Mouse (Mus musculus) testis, adult 10 weeks (tissue): ENCODE data around the gene Olfr804. TPM values are rescaled to one million over a fixed set of nuclear protein-coding genes. Genes with fewer than 3 reads are reported as not detected.

Source experiments
- polyA plus RNA-seq: library from polyadenylated mRNA; stranded (reverse); fragments of 350-450 nt; fragmentation: Illumina TruSeq; extraction: RNeasy Lipid Tissue Mini Kit (QIAGEN cat#74804); gene quantifications from one replicate; pipeline ENCODE4 v1.2.3, GENCODE M21; 2014; ENCODE audit warnings: low read depth, low replicate concordance

The Olfr804 gene
- not detected for polyA plus RNA-seq

DNA sequence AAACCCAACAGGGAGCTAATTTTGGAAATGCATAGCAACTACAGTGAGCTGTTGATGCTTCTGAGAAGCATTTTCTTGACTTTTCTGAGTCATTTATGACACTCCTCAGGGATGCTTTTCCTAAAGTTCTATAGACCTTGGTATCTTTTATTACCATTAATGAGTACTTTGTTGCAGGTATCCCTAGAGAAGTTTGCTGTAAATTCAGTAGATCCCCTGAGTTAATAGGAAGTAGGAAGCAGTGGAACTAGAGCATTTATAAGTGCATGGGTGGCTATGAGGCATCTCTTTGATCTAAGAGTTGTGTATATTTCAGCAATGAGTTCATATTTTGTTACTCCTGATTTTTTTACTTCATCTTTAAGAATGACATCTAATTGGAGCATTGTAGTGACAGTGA, at the start of gene Olfr804:
Gene Olfr804 (plus strand): TSS at position 301 of the 400 bp plus-strand sequence.

DNA sequence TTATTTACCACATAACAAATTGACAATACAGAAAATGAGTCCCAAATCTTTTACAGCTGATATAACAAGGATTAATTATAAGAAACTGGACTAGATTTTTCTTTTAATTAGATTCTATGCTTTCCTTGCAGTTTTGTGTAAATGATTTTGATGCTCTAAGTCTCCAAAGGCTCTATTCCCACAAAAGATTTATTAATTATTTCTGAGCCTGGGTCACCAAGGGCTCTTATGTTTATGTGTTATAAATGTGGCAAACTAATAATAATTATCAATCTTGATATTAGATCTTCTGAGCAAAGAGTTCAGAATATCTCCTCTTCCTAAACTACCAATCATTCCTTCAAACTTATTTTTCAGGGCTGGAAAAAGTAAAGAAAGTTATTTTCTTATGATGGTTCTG, 45.6 kb upstream of the Olfr804 start, which contains the start of gene Olfr800:
Gene Olfr800 (plus strand): TSS at position 301 of the 400 bp plus-strand sequence.

DNA sequence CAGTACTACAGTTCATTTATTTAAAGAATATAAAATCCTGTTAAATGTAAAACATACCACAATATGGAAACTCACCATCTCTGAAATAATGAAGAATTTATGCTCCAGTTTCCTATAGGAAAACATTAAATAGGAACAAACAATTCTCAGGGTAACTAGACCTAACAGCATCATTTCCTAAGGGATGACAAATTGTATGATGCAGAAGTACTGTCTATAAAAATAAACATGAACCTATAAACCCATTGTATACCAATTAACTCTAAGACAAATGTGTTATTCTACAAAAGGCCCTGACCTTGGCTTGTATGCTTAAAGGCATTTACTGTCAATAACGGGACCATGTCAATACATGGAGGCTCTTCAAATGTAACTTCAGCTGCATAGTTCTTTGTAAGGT, 29.2 kb upstream of the Olfr804 start, which contains the start of gene Olfr801:
Gene Olfr801 (minus strand): TSS at position 101 of the 400 bp plus-strand sequence.

DNA sequence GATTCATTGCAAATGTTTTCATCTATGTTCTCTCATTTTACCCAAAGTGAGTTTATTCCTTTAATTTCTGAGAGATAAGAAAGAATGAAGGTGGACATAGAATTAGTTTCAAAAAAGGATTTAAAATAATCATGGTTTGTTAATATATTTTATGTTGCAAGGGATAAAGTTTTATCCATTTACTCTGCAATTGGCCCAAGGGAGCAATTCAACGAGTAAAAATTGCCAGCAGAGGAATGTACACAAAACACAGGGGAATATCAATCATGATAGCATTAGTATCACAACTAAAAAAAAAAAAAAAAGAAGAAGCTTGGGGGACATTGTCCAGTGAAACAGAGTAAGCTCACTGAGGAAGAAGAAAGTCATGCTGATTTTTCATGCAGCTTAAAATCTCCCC, 14.9 kb upstream of the Olfr804 start, which contains the start of gene Olfr802:
Gene Olfr802 (minus strand): TSS at position 101 of the 400 bp plus-strand sequence.

DNA sequence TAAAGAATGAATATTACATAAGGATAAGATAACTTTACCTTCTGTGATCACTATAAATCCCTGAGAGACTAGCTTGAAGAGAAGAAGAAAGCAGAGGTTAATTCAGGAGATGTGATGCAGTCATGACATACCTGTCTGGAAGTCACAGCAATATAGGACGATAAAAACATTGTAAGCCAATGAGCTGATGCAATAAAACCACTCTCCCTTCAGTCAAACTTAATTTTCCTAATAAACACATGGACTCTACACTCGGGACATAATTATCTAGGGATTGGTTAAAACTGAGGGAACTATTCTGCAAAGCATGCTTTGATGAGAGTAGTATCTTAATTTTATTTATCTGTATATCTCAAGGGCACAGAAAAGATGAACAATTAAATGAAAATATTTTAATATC, 8.8 kb upstream of the Olfr804 start, which contains the start of gene Olfr803:
Gene Olfr803 (minus strand): TSS at position 101 of the 400 bp plus-strand sequence.

DNA sequence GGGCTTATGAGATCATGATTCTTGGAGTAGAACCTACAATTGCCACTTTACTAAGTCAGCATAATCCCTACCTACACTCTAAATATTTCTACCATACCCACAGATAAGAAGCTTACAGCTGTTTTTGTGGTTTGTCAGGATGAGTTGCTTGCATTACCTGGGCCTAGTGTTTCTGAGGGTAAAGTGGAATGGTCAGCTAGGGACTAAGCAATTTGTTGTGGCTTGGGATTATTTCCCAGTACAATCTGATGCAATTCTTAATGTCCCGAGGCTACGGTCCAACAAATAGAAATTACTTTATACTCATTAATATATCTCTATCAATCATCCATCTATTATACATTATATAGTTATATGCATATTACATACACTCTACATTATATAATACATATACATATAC, 26.3 kb downstream of the Olfr804 start, which contains the start of gene Olfr805:
Gene Olfr805 (minus strand): TSS at position 101 of the 400 bp plus-strand sequence.

DNA sequence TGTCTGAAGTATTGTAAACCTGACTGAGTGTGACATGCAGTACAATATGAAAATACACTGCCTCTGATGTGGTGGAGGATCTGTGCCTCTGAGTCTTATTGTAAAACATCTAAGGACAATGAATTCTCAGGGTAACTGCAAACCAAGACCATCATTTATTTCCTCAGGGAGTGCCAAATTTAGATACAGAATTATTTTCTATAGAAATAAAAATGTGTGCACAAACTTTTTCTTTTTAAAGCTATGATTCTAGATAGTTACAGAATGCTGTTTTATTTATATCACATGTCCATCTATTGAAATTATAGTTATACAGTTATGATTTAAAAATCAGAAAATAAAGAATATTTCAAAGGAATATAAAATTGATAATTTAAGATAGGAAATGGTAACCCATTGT, 38.8 kb downstream of the Olfr804 start, which contains the start of gene Olfr806:
Gene Olfr806 (minus strand): TSS at position 101 of the 400 bp plus-strand sequence.

DNA sequence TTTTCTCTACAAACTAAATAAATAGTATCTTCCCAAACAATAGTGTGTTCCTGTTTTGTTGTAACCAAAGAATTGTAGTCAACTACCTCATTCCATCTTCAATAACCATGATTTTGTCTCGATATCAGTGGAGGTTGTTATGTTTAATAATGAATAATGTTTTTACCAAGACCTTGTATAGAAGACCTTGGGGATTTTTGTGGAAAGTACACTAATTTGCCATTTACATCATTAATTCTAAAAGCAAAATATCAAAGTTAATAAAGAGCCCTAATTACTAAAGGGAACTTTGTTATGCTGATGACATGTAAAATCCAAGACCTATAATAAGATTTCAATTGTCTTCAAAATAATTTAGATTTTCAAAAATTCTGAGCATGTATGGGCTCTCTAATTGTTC, 54.7 kb downstream of the Olfr804 start, which contains the start of gene Olfr807:
Gene Olfr807 (minus strand): TSS at position 101 of the 400 bp plus-strand sequence.

Other genes with a start within 250 kb of the Olfr804 start
- gene Olfr787, start 241.3 kb upstream of the Olfr804 start, polyA plus RNA-seq, result 2.5 TPM
- 2.0 TPM for gene Olfr788, start 232.2 kb upstream of the Olfr804 start, polyA plus RNA-seq
- gene Olfr789, start 218.5 kb upstream of the Olfr804 start, polyA plus RNA-seq, result 0.25 TPM
- gene Olfr790, start 204.7 kb upstream of the Olfr804 start, polyA plus RNA-seq, result 0.53 TPM
- gene Olfr791, start 181.4 kb upstream of the Olfr804 start, polyA plus RNA-seq, result not detected
- gene Olfr792, start 164.0 kb upstream of the Olfr804 start, polyA plus RNA-seq, result 0.13 TPM
- gene Olfr794, start 135.6 kb upstream of the Olfr804 start, polyA plus RNA-seq, result 0.08 TPM
- gene Olfr796, start 90.6 kb upstream of the Olfr804 start, polyA plus RNA-seq, result not detected
- not detected for gene Olfr798, start 75.3 kb upstream of the Olfr804 start, polyA plus RNA-seq
- not detected for gene Olfr799, start 65.7 kb upstream of the Olfr804 start, polyA plus RNA-seq
- not detected for gene Olfr800, start 45.5 kb upstream of the Olfr804 start, polyA plus RNA-seq
- gene Olfr801, start 29.3 kb upstream of the Olfr804 start, polyA plus RNA-seq, result not detected
- not detected for gene Olfr802, start 15.0 kb upstream of the Olfr804 start, polyA plus RNA-seq
- not detected for gene Olfr803, start 8.9 kb upstream of the Olfr804 start, polyA plus RNA-seq
- gene Olfr805, start 26.2 kb downstream of the Olfr804 start, polyA plus RNA-seq, result not detected
- not detected for gene Olfr806, start 38.7 kb downstream of the Olfr804 start, polyA plus RNA-seq
- gene Olfr807, start 54.6 kb downstream of the Olfr804 start, polyA plus RNA-seq, result not detected
- not detected for gene Olfr808, start 62.3 kb downstream of the Olfr804 start, polyA plus RNA-seq
- not detected for gene Olfr809, start 71.4 kb downstream of the Olfr804 start, polyA plus RNA-seq
- gene Olfr810, start 91.7 kb downstream of the Olfr804 start, polyA plus RNA-seq, result not detected
- not detected for gene Olfr811, start 101.2 kb downstream of the Olfr804 start, polyA plus RNA-seq
- not detected for gene Olfr812, start 142.9 kb downstream of the Olfr804 start, polyA plus RNA-seq
- not detected for gene Olfr813, start 152.2 kb downstream of the Olfr804 start, polyA plus RNA-seq
- not detected for gene Olfr814, start 176.6 kb downstream of the Olfr804 start, polyA plus RNA-seq
- not detected for gene Olfr815, start 202.7 kb downstream of the Olfr804 start, polyA plus RNA-seq
- not detected for gene Olfr816, start 212.4 kb downstream of the Olfr804 start, polyA plus RNA-seq
- not detected for gene Olfr818, start 245.9 kb downstream of the Olfr804 start, polyA plus RNA-seq